Mouse (Mus musculus): Measurements from ENCODE around the gene Rsph6a. TPM values are rescaled to one million over a fixed set of nuclear protein-coding genes. Genes with fewer than 3 reads are reported as not detected.

The Rsph6a gene
- total RNA-seq, 4 experiments from 2014 or later: not detected

- no peak for DNase-seq (ENCODE audit: low spot score)
These were observed 44.3 kb downstream of the Rsph6a start for GRCm38 (mm10) chr7:19098811-19099210.

GRCm38 (mm10) chr7:19100290-19100689, 45.8 kb downstream of the Rsph6a start:
- no peak for DNase-seq (ENCODE audit: low spot score)

DNA sequence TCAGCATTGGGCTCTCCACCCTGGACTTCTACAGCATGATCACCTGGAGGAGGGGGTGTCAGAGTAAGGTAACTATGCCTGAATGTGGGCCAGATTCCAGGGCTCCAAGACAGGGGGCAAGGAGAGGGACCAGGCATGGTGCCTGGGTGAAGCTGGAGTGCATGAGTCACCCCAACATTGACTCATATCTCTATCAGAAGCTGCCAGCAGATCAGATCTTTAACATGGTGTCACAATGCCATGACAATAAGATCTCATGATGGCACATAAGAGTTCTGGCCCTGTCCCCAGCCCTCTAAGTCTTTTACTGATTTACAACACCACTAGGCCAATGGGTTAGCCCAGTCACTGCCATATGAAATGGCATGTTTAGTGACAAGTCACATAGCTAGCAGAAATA, 49.3 kb downstream of the Rsph6a start:
- no peak for DNase-seq (ENCODE audit: low spot score)

- DNase-seq (ENCODE audit: low spot score): no peak
These were observed 50.0 kb downstream of the Rsph6a start for GRCm38 (mm10) chr7:19104486-19104885.

- no peak for DNase-seq (ENCODE audit: low spot score)
These were observed 52.9 kb downstream of the Rsph6a start for GRCm38 (mm10) chr7:19107436-19107835.

DNA sequence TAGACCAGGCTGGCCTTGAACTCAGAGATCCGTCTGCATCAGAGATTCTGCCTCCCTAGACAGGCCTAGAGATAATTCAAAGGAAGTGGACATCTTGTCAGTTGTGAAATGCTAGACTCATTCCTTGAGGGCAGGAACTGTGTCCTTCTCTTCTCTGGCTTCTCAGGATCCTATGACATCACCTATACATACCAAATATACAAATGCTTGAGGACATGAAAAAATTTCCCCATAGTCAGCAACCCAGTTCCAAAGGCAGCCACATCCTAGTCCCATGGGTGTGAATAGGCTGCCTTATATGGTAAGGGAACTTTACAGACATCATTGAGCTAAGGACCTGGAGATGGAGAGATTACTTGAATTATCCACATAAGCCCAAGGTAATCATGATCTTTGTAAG, 55.1 kb downstream of the Rsph6a start:
- DNase-seq (ENCODE audit: low spot score): no peak

- no peak for DNase-seq (ENCODE audit: low spot score)
These were observed 63.7 kb downstream of the Rsph6a start, which contains the start of gene Gm4969 for GRCm38 (mm10) chr7:19118028-19118771. TSS of gene Gm4969 (minus strand) at chr7:19118368.

- no peak for DNase-seq (ENCODE audit: low spot score)
These were observed 64.6 kb downstream of the Rsph6a start for GRCm38 (mm10) chr7:19119083-19119482.

DNA sequence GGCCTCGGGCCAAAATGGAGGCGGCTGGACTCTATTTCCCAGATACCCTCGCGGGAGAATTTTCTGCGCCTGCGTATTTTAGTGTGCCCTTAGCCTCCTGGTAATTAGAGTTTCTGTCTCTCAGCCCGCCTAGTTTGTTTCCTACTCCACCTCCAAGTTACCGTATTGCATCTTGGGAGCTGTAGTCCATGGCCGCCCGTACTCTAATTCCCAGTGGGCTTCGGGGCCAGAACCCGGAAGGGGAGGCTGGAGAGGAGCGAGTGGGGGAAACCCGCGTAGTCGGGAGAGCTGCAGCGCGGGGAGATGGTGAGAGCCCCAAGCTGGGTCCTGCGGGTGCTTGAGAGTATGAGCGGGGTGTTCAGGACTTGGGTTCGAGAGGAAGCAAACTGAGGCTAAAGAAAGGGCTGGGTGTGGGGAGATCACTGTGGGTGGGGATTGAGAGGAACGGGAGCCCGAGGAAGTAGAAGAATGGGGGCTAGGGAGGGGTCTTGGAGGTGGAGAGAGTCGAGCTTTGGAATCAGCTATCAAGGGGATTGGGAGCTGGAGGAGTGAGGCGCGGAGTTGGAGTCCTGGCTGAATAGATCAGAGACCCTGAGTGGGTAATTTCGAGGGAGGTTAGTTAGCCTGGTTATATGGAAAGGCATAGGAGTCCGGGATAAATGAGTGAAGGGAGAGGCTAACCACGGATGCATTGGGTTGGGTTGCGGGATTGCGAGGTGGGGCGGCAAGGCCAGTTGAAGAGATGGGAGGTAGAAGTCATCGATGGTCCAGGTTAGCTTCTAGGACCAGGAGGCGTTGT, 65.3 kb downstream of the Rsph6a start, which contains the start of gene Fbxo46:
TSS of gene Fbxo46 (plus strand) at position 229 of the 799 bp plus-strand sequence.
- peak; percentile 99 for DNase-seq (ENCODE audit: low spot score)

DNA sequence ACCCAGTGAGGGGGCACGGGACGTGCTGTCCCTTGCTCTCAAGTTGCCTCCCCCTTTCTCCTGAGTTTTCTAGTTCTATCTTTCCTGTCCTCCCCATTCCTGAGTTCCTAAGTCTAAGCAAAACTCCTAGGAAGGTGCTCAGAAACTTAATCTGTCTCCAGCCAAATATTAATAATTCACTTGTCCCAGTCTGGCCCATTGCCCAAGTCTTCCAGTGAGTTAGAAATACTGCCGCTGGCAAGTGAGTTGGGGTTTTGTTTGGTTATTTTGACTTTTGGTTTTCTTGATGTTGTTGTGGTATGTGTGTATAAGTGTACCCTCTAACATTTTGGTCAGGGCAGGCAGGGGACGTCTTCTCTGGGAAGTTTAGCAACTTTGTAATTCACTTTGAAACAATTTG, 67.2 kb downstream of the Rsph6a start:
- DNase-seq (ENCODE audit: low spot score): no peak

Small RNA genes within 50 kb of the gene (microRNA-seq; reads per million reads assigned to microRNA genes)
- 11.8 reads per million, percentile 28 among the genes with 10 or more reads in this experiment for gene Mir3100

Other genes starting within 250 kb of the Rsph6a start
- gene Psg17, start 233.1 kb upstream of the Rsph6a start, total RNA-seq (2022): not detected
- 1 to 10 TPM; 5.7 to 7.5 (median 7.0) TPM for gene Mill2, start 214.7 kb upstream of the Rsph6a start, total RNA-seq (2022)
- gene Pglyrp1, start 183.4 kb upstream of the Rsph6a start, total RNA-seq (2022): 1 to 10 TPM; 1.1 to 6.7 (median 1.6) TPM
- gene Ccdc61, start 144.3 kb upstream of the Rsph6a start, total RNA-seq (2022): 10 to 100 TPM in 1 of 4 experiments, 1 to 10 TPM in 3; 7.4 to 10.7 (median 8.9) TPM
- 1 to 10 TPM; 3.2 to 5.5 (median 5.1) TPM for gene Nova2, start 128.8 kb upstream of the Rsph6a start, total RNA-seq (2022)
- not detected for gene Nanos2, start 67.3 kb upstream of the Rsph6a start, total RNA-seq (2022)
- 1 to 10 TPM; 3.6 to 4.3 (median 4.3) TPM for gene Mypop, start 63.4 kb upstream of the Rsph6a start, total RNA-seq (2022)
- 10 to 100 TPM; 20.6 to 24.3 (median 22.9) TPM for gene Irf2bp1, start 50.6 kb upstream of the Rsph6a start, total RNA-seq (2022)
- not detected for gene Foxa3, start 31.2 kb upstream of the Rsph6a start, total RNA-seq (2022)
- 10 to 100 TPM; 79.6 to 99.9 (median 98.8) TPM for gene Sympk, start 30.3 kb upstream of the Rsph6a start, total RNA-seq (2022)
- gene Dmwd, start 21.5 kb downstream of the Rsph6a start, total RNA-seq (2022): 10 to 100 TPM; 49.9 to 57.5 (median 54.0) TPM
- 100 to 1,000 TPM; 532 to 655 (median 581) TPM for gene Dmpk, start 29.2 kb downstream of the Rsph6a start, total RNA-seq (2022)
- gene Six5, start 39.9 kb downstream of the Rsph6a start, total RNA-seq (2022): 1 to 10 TPM; 5.8 to 9.9 (median 7.8) TPM
- not detected for gene Gm4969, start 63.7 kb downstream of the Rsph6a start, total RNA-seq (2022)
- gene Fbxo46, start 65.2 kb downstream of the Rsph6a start, total RNA-seq (2022): 1 to 10 TPM; 4.2 to 6.0 (median 5.3) TPM
- gene Qpctl, start 94.6 kb downstream of the Rsph6a start, total RNA-seq (2022): 1 to 10 TPM; 4.1 to 4.7 (median 4.5) TPM
- 10 to 100 TPM; 63.5 to 76.4 (median 68.8) TPM for gene Snrpd2, start 95.0 kb downstream of the Rsph6a start, total RNA-seq (2022)
- under 1 TPM; 0.09 to 0.29 (median 0.26) TPM for gene Gipr, start 111.4 kb downstream of the Rsph6a start, total RNA-seq (2022)
- 10 to 100 TPM; 32.0 to 45.7 (median 35.7) TPM for gene Eml2, start 121.7 kb downstream of the Rsph6a start, total RNA-seq (2022)
- 1 to 10 TPM; 3.3 to 8.5 (median 7.4) TPM for gene Gpr4, start 157.8 kb downstream of the Rsph6a start, total RNA-seq (2022)
- 10 to 100 TPM; 61.4 to 77.3 (median 68.1) TPM for gene Opa3, start 173.6 kb downstream of the Rsph6a start, total RNA-seq (2022)
- 10 to 100 TPM; 18.0 to 27.2 (median 24.3) TPM for gene Vasp, start 217.1 kb downstream of the Rsph6a start, total RNA-seq (2022)
- gene Ppm1n, start 225.4 kb downstream of the Rsph6a start, total RNA-seq (2022): not detected
- 100 to 1,000 TPM; 137 to 160 (median 149) TPM for gene Rtn2, start 227.9 kb downstream of the Rsph6a start, total RNA-seq (2022)